Comparison of ENCODE assay signal across 9 mouse cellular contexts in the genomic region with DNA sequence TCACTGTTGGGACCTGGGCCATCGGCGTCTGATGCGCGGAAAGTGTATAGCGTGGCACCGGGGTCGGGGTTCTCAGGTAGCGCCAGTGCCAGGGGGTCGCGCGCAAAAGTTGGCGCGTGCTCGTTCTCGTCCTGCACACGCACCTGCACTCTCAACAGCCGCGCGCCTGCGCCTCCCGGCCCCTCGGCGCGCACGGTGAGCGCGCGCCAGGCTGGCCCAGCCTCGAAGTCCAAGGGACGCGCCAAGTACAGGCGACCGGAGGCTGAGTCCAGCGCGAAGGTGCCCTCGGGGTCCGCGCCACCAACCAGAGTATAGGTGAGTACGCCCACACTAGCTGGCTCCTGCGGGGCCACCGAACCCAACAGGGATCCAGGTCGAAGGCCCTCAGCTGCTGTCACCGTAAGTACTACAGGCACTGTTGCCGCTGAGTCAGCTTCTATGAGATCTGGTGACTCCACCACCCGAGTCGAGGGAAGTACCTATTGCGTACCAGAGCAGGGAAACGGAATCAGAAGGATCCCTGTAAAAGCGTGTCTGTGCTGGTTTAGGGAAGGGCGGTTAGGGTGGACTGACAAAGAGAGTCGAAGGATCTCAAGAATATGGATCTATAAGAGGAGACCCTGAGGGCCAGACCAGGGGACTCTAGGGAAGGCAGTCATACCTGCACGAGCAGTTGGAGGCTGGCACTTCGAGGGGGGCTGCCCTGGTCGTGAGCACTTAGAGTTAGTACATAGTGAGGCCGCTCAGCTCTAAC. TPM values are rescaled to one million over a fixed set of nuclear protein-coding genes. Genes with fewer than 3 reads are reported as not detected.
A peak's percentile ranks its signal among the peaks of the same experiment; 100 is the strongest.
DNase-seq lines count a peak whose midpoint lies in the region; ATAC-seq and TF ChIP-seq lines count a peak whose summit lies in the region.
"Had no signal": no experiment of that assay in that cellular context is flagged by ENCODE, and none has a peak within 500 bp of the region (broad histone marks: within the 10 kb centered on the region; RNA-seq: fewer than 3 reads in every experiment).

No protein-coding gene starts in this region.

- TF ChIP-seq EP300 in heart, postnatal 0 days (IDR thresholded peaks at IDR 0.05; ENCODE audit: low read depth), result no peak

- DNase-seq in heart, postnatal 0 days (ENCODE audit: low spot score), result no peak
- no peak for DNase-seq in heart, postnatal 25 days (ENCODE audit: low spot score)
- DNase-seq in R1 (ENCODE audit: low read depth, low spot score), result peak; percentile 28
- DNase-seq in forebrain, embryonic 11.5 days (ENCODE audit: low spot score), result peak; percentile 58
- no peak for DNase-seq in B cell, adult 2 months
- no peak for DNase-seq in adrenal gland, adult 2 months
- no peak for DNase-seq in thymus, postnatal 0 days (ENCODE audit: low spot score)
- DNase-seq: cerebellum, adult 11 months had no signal

- no peak overlapping the region for H3K9ac ChIP-seq in heart, postnatal 0 days (replicated peaks; ENCODE audit: low read depth, low read length)
- H3K9ac ChIP-seq in forebrain, embryonic 11.5 days (ENCODE audit: low read length), result no peak overlapping the region

- H3K27ac ChIP-seq in heart, postnatal 0 days (ENCODE audit: low read depth), result no peak overlapping the region
- no peak overlapping the region for H3K27ac ChIP-seq in forebrain, embryonic 11.5 days (ENCODE audit: low read depth, low read length)

- H3K9me3 ChIP-seq in heart, postnatal 0 days (replicated peaks; ENCODE audit: control insufficient read depth, low read length), result no peaks in the 10 kb centered on the region
- no peaks in the 10 kb centered on the region for H3K9me3 ChIP-seq in forebrain, embryonic 11.5 days (ENCODE audit: control insufficient read depth, low read length)

- H3K4me3 ChIP-seq in heart, postnatal 0 days (ENCODE audit: low read depth, low read length), result peak overlapping the region; percentile 33
- no peak overlapping the region for H3K4me3 ChIP-seq in forebrain, embryonic 11.5 days (ENCODE audit: low read depth, low read length)

- H3K4me1 ChIP-seq in heart, postnatal 0 days (ENCODE audit: control insufficient read depth, insufficient read depth), result 0 out of 2 replicates have a peak, but pooled peaks cover 8% of the 10 kb centered on the region
- no peaks in the 10 kb centered on the region; the same call in 1 of the 2 replicates for H3K4me1 ChIP-seq in forebrain, embryonic 11.5 days (replicated peaks; ENCODE audit: control insufficient read depth, insufficient read depth, low read length)

- TF ChIP-seq CTCF in heart, postnatal 0 days (IDR thresholded peaks at IDR 0.05; ENCODE audit: low read depth), result no peak

- H3K27me3 ChIP-seq in heart, postnatal 0 days (ENCODE audit: control insufficient read depth, insufficient read depth, low read length), result peaks cover 27% of the 10 kb centered on the region
- peaks cover 24% of the 10 kb centered on the region for H3K27me3 ChIP-seq in forebrain, embryonic 11.5 days (ENCODE audit: control insufficient read depth, insufficient read depth, low read length)

- H3K4me2 ChIP-seq in heart, postnatal 0 days (ENCODE audit: low read depth, low read length), result peak overlapping the region; percentile 59
- H3K4me2 ChIP-seq in forebrain, embryonic 11.5 days (ENCODE audit: low read depth, low read length, severe bottlenecking), result 0 out of 2 replicates have a peak overlapping the region, but pooled peaks have one; percentile 11

- WGBS in heart, postnatal 0 days, result 31% methylated on average over 52 of the region's 55 CpGs
- WGBS in forebrain, embryonic 11.5 days, result 11% methylated on average over 55 of the region's 55 CpGs

- intact Hi-C loops in heart, postnatal 25 days (cut with DNase I), result no loop called here

- peak; percentile 12; the same call in 1 of the 2 replicates for ATAC-seq in heart, postnatal 0 days (ENCODE audit: insufficient read depth, low read depth)
- ATAC-seq in forebrain, embryonic 11.5 days (replicated peaks; ENCODE audit: low FRiP score), result no peak; the same call in 1 of the 2 replicates
- ATAC-seq in megakaryocyte, adult 5-6 weeks (ENCODE audit: poor library complexity, severe bottlenecking), result 0 out of 2 replicates have a peak, but pooled peaks have one; percentile 26

- H3K36me3 ChIP-seq in heart, postnatal 0 days (replicated peaks; ENCODE audit: control insufficient read depth, insufficient read depth, low read length), result peaks cover 22% of the 10 kb centered on the region
- peaks cover 15% of the 10 kb centered on the region for H3K36me3 ChIP-seq in forebrain, embryonic 11.5 days (ENCODE audit: control insufficient read depth, insufficient read depth, low read length)

RNA-seq across cellular contexts. Expression of a gene that starts 10.7 kb away (rescaled TPM):
- 89.7 and 99.9 TPM in 2 replicates for total RNA-seq in heart, postnatal 0 days (2014; rRNA removed; ENCODE audit: low replicate concordance)
- polyA plus RNA-seq in heart, postnatal 0 days (2015; fragmentation: Nextera tagmentation; extraction: Ambion mirVana), result 54.8 and 61.2 TPM in 2 replicates
- total RNA-seq in heart, postnatal 25 days (2021), result 10 to 100 TPM; 37.4 to 40.7 TPM
- 53.9 and 62.7 TPM in 2 replicates for polyA plus RNA-seq in forebrain, embryonic 11.5 days (2014; fragmentation: Nextera tagmentation; extraction: Ambion mirVana)
- 69.7 and 71.5 TPM in 2 replicates for total RNA-seq in megakaryocyte, adult 5-6 weeks (2015)
- total RNA-seq in megakaryocyte, adult 5-6 weeks (2017), result 21.7 and 29.0 TPM in 2 replicates
- 100 to 1,000 TPM; 113 to 129 TPM for total RNA-seq in adrenal gland, adult 2 months (2021)
- polyA plus RNA-seq in adrenal gland, adult 2 months (2012; rRNA removed), result 200 and 305 TPM in 2 replicates
- 51.8 and 57.2 TPM in 2 replicates for polyA plus RNA-seq in thymus, postnatal 0 days (2015; fragmentation: Nextera tagmentation; extraction: Ambion mirVana)

RNA-seq across cellular contexts. Expression of a gene that starts 18.5 kb away (rescaled TPM):
- 108 and 159 TPM in 2 replicates for total RNA-seq in heart, postnatal 0 days (2014; rRNA removed; ENCODE audit: low replicate concordance)
- polyA plus RNA-seq in heart, postnatal 0 days (2015; fragmentation: Nextera tagmentation; extraction: Ambion mirVana), result 80.1 and 88.4 TPM in 2 replicates
- total RNA-seq in heart, postnatal 25 days (2021), result 10 to 100 TPM; 90.1 to 90.3 TPM
- 196 and 204 TPM in 2 replicates for polyA plus RNA-seq in forebrain, embryonic 11.5 days (2014; fragmentation: Nextera tagmentation; extraction: Ambion mirVana)
- total RNA-seq in megakaryocyte, adult 5-6 weeks (2015), result 259 and 284 TPM in 2 replicates
- total RNA-seq in megakaryocyte, adult 5-6 weeks (2017), result 129 and 148 TPM in 2 replicates
- 100 to 1,000 TPM; 231 to 239 TPM for total RNA-seq in adrenal gland, adult 2 months (2021)
- 639 and 733 TPM in 2 replicates for polyA plus RNA-seq in adrenal gland, adult 2 months (2012; rRNA removed)
- polyA plus RNA-seq in thymus, postnatal 0 days (2015; fragmentation: Nextera tagmentation; extraction: Ambion mirVana), result 206 and 214 TPM in 2 replicates

RNA-seq across cellular contexts. Expression of a gene that starts 24.8 kb away (rescaled TPM):
- 19.3 and 27.2 TPM in 2 replicates for total RNA-seq in heart, postnatal 0 days (2014; rRNA removed; ENCODE audit: low replicate concordance)
- polyA plus RNA-seq in heart, postnatal 0 days (2015; fragmentation: Nextera tagmentation; extraction: Ambion mirVana), result 1.9 and 2.1 TPM in 2 replicates
- total RNA-seq in heart, postnatal 25 days (2021), result 10 to 100 TPM in 1 of 2 experiments, 1 to 10 TPM in 1; 9.1 to 10.6 TPM
- 21.3 and 21.4 TPM in 2 replicates for polyA plus RNA-seq in forebrain, embryonic 11.5 days (2014; fragmentation: Nextera tagmentation; extraction: Ambion mirVana)
- 0.07 TPM in 2 replicates for total RNA-seq in megakaryocyte, adult 5-6 weeks (2015)
- total RNA-seq in megakaryocyte, adult 5-6 weeks (2017), result 0.04 TPM in 1 of 2 replicates, not detected in the other
- total RNA-seq in adrenal gland, adult 2 months (2021), result 1 to 10 TPM; 4.4 to 8.2 TPM
- 8.2 and 9.5 TPM in 2 replicates for polyA plus RNA-seq in adrenal gland, adult 2 months (2012; rRNA removed)
- 0.32 and 0.36 TPM in 2 replicates for polyA plus RNA-seq in thymus, postnatal 0 days (2015; fragmentation: Nextera tagmentation; extraction: Ambion mirVana)

RNA-seq across cellular contexts. Expression of a gene that starts 25.5 kb away (rescaled TPM):
- 17.9 and 21.8 TPM in 2 replicates for total RNA-seq in heart, postnatal 0 days (2014; rRNA removed; ENCODE audit: low replicate concordance)
- polyA plus RNA-seq in heart, postnatal 0 days (2015; fragmentation: Nextera tagmentation; extraction: Ambion mirVana), result 15.5 and 17.1 TPM in 2 replicates
- 1 to 10 TPM; 9.5 TPM for total RNA-seq in heart, postnatal 25 days (2021)
- polyA plus RNA-seq in forebrain, embryonic 11.5 days (2014; fragmentation: Nextera tagmentation; extraction: Ambion mirVana), result 40.6 and 41.4 TPM in 2 replicates
- total RNA-seq in megakaryocyte, adult 5-6 weeks (2015), result 12.3 and 15.8 TPM in 2 replicates
- total RNA-seq in megakaryocyte, adult 5-6 weeks (2017), result 17.4 and 21.0 TPM in 2 replicates
- 10 to 100 TPM; 14.8 to 17.6 TPM for total RNA-seq in adrenal gland, adult 2 months (2021)
- polyA plus RNA-seq in adrenal gland, adult 2 months (2012; rRNA removed), result 7.9 and 9.2 TPM in 2 replicates
- polyA plus RNA-seq in thymus, postnatal 0 days (2015; fragmentation: Nextera tagmentation; extraction: Ambion mirVana), result 38.6 and 45.8 TPM in 2 replicates

RNA-seq across cellular contexts. Expression of a gene that starts 26.3 kb away (rescaled TPM):
- 228 and 240 TPM in 2 replicates for total RNA-seq in heart, postnatal 0 days (2014; rRNA removed; ENCODE audit: low replicate concordance)
- polyA plus RNA-seq in heart, postnatal 0 days (2015; fragmentation: Nextera tagmentation; extraction: Ambion mirVana), result 272 and 276 TPM in 2 replicates
- total RNA-seq in heart, postnatal 25 days (2021), result 100 to 1,000 TPM in 1 of 2 experiments, 10 to 100 TPM in 1; 94.4 to 104 TPM
- polyA plus RNA-seq in forebrain, embryonic 11.5 days (2014; fragmentation: Nextera tagmentation; extraction: Ambion mirVana), result 221 and 242 TPM in 2 replicates
- 259 and 268 TPM in 2 replicates for total RNA-seq in megakaryocyte, adult 5-6 weeks (2015)
- 180 and 183 TPM in 2 replicates for total RNA-seq in megakaryocyte, adult 5-6 weeks (2017)
- total RNA-seq in adrenal gland, adult 2 months (2021), result 100 to 1,000 TPM; 139 to 166 TPM
- 82.1 and 87.8 TPM in 2 replicates for polyA plus RNA-seq in adrenal gland, adult 2 months (2012; rRNA removed)
- 206 and 210 TPM in 2 replicates for polyA plus RNA-seq in thymus, postnatal 0 days (2015; fragmentation: Nextera tagmentation; extraction: Ambion mirVana)

Comparison
In these comparisons a context has a peak if more than half of its experiments do, and no peak if none do; other contexts are left out.
1. DNase-seq: peak in R1 (single experiment) and forebrain, embryonic 11.5 days (single experiment); none in heart, postnatal 0 days (single experiment), heart, postnatal 25 days (single experiment), B cell, adult 2 months (0 of 2), adrenal gland, adult 2 months (single experiment) and thymus, postnatal 0 days (single experiment).
2. RNA of a gene that starts 24.8 kb away (total RNA-seq): 19.3 to 27.2 TPM in heart, postnatal 0 days, 9.1 to 10.6 TPM in heart, postnatal 25 days and 4.4 to 8.2 TPM in adrenal gland, adult 2 months; 0.04 to 0.07 TPM in megakaryocyte, adult 5-6 weeks; every median in the first group is over 4 times any median in the second.